Comparison of ENCODE assay signal across 8 mouse cellular contexts in genomic region chr4:129024775-129025174, GRCm38 (mm10). TPM values are rescaled to one million over a fixed set of nuclear protein-coding genes. Genes with fewer than 3 reads are reported as not detected.
A peak's percentile ranks its signal among the peaks of the same experiment; 100 is the strongest.
DNase-seq lines count a peak whose midpoint lies in the region; ATAC-seq lines count a peak whose summit lies in the region.

No protein-coding gene starts in this region.

- H3K27me3 ChIP-seq in heart, embryonic 15.5 days = no peaks in the 10 kb centered on the region
- no peaks in the 10 kb centered on the region for H3K27me3 ChIP-seq in forebrain, embryonic 10.5 days (ENCODE audit: poor library complexity, severe bottlenecking)

- H3K9me3 ChIP-seq in heart, embryonic 15.5 days (replicated peaks) = no peaks in the 10 kb centered on the region
- no peaks in the 10 kb centered on the region for H3K9me3 ChIP-seq in forebrain, embryonic 10.5 days

- peak overlapping the region; percentile 6; the same call in 1 of the 2 replicates for H3K4me2 ChIP-seq in heart, embryonic 15.5 days

- no peak overlapping the region for H3K9ac ChIP-seq in heart, embryonic 15.5 days

- H3K4me1 ChIP-seq in heart, embryonic 15.5 days (replicated peaks) = peaks cover 32% of the 10 kb centered on the region
- H3K4me1 ChIP-seq in forebrain, embryonic 10.5 days = peaks cover 7% of the 10 kb centered on the region; the same call in 1 of the 2 replicates

- peak overlapping the region; percentile 88 for H3K27ac ChIP-seq in heart, embryonic 15.5 days
- H3K27ac ChIP-seq in forebrain, embryonic 10.5 days = no peak overlapping the region

- 7% methylated on average over 6 of the region's 6 CpGs for WGBS in heart, embryonic 15.5 days
- 79% methylated on average over 6 of the region's 6 CpGs for WGBS in forebrain, embryonic 10.5 days

- peak; percentile 91 for ATAC-seq in heart, embryonic 15.5 days (replicated peaks; ENCODE audit: insufficient number of reproducible peaks, insufficient read depth, low FRiP score, low read depth)
- ATAC-seq in megakaryocyte-erythroid progenitor cell, adult 5-6 weeks (replicated peaks; ENCODE audit: low FRiP score, low TSS enrichment, poor library complexity, severe bottlenecking) = peak; percentile 98

- no peak overlapping the region for H3K4me3 ChIP-seq in heart, embryonic 15.5 days
- no peak overlapping the region for H3K4me3 ChIP-seq in forebrain, embryonic 10.5 days

- peak; percentile 62 to 74 for DNase-seq in cerebellum, postnatal 25 days
- no peak for DNase-seq in cerebellum, adult 9-11 months
- DNase-seq in adrenal gland, adult 8-10 months = peak; percentile 94
- peak; percentile 73 to 82 for DNase-seq in kidney, postnatal 4 days
- DNase-seq in forebrain, embryonic 10.5 days (ENCODE audit: extremely low spot score, low spot score) = no peak
- DNase-seq in retina, postnatal 1 day = no peak

- H3K36me3 ChIP-seq in heart, embryonic 15.5 days = no peaks in the 10 kb centered on the region
- no peaks in the 10 kb centered on the region for H3K36me3 ChIP-seq in forebrain, embryonic 10.5 days (replicated peaks)

RNA-seq across cellular contexts. Expression of gene Ak2, which starts 33.0 kb away (rescaled TPM):
- total RNA-seq in adrenal gland, adult 8-10 months (2022) = 10 to 100 TPM; 70.8 to 97.5 (median 88.9) TPM
- 149 and 155 TPM in 2 replicates for polyA plus RNA-seq in heart, embryonic 15.5 days (2015; fragmentation: Nextera tagmentation; extraction: Ambion mirVana)
- 192 and 206 TPM in 2 replicates for total RNA-seq in megakaryocyte-erythroid progenitor cell, adult 5-6 weeks (2014; fragmentation: Nextera tagmentation)
- total RNA-seq in megakaryocyte-erythroid progenitor cell, adult 5-6 weeks (2017) = 179 and 181 TPM in 2 replicates
- 237 and 245 TPM in 2 replicates for polyA plus RNA-seq in forebrain, embryonic 10.5 days (2016; fragmentation: Nextera tagmentation; extraction: Ambion mirVana)

RNA-seq across cellular contexts. Expression of gene Rnf19b, which starts 33.3 kb away (rescaled TPM):
- total RNA-seq in adrenal gland, adult 8-10 months (2022) = 10 to 100 TPM; 26.0 to 29.3 (median 28.3) TPM
- polyA plus RNA-seq in heart, embryonic 15.5 days (2015; fragmentation: Nextera tagmentation; extraction: Ambion mirVana) = 5.4 and 7.7 TPM in 2 replicates
- 12.1 and 15.0 TPM in 2 replicates for total RNA-seq in megakaryocyte-erythroid progenitor cell, adult 5-6 weeks (2014; fragmentation: Nextera tagmentation)
- 26.7 and 28.3 TPM in 2 replicates for total RNA-seq in megakaryocyte-erythroid progenitor cell, adult 5-6 weeks (2017)
- 6.9 and 8.5 TPM in 2 replicates for polyA plus RNA-seq in forebrain, embryonic 10.5 days (2016; fragmentation: Nextera tagmentation; extraction: Ambion mirVana)

Comparison
In these comparisons a context has a peak if more than half of its experiments do, and no peak if none do; other contexts are left out.
1. DNase-seq: peak in cerebellum, postnatal 25 days (2 of 2), adrenal gland, adult 8-10 months (single experiment) and kidney, postnatal 4 days (2 of 2); none in cerebellum, adult 9-11 months (single experiment), forebrain, embryonic 10.5 days (single experiment) and retina, postnatal 1 day (single experiment).